Mouse (Mus musculus) adipocyte (in vitro differentiated cells): ENCODE results near the gene Rnaseh2a.

Source experiments
- DNase-seq: peaks from one replicate; pipeline ENCODE4 v3.0.0-alpha.2; 2016; ENCODE audit warnings: low spot score

Rnaseh2a gene

DNA sequence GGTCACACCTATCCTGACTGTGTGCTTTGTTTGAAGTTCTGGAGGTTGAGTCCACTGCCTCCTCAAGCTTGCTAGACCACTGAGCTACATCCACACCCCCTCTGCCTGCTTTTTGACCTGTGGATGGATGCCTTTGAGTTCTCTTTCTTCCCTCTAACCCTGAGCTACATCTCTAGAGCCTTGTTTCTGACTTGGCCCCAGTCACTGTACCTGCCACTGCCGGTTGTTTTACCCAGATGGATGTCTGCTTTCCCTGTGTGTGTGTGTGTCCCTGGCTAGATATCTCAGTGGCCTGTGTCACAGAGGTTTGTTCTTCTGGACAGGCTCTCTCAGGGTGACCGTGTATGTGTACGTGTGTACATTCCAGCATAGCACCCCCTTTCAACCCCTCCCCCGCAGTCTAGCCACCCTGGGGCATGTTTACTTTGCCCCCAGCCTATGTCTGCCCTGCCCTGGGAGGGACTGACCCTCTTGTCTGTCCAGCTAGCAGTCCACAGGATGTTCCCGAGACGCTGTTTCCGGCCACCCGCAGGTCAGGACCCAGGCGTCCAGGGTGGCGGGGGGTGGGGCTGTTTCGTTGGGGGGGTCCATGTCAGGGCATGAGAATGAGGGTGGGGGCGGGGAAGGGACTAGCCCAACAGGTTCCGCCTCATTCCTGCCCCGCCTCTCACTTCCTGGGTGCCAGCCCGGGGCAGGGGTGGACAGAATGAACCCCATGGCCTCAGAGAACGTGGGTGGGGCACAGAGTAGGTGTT, 14.9 kb upstream of the Rnaseh2a start:
- DNase-seq = no peak

DNA sequence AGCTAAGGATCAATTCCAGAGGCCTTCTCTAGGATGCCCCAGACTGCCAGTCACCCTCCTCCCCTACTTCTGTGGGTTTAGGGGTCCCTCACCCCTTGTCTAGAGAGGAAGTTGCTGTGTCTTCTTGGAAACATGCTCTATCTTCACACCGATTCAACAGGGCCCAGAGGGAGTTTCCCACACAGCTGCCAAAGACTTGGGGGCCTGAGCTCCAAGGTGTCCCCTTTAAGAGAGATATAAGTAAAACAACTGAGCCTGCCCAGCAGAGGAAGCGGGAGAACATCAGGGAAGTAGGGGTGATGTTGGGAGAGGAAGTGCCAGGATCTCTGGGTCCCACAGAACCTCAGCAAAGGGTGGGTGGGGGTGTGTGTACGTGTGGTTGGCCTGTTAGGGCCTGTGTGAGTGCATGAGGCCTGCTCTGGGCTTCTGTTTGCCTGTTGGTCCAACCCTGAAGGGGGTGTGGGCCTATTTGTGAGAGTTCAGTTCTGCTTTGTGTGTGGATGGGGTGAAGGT, 13.0 kb upstream of the Rnaseh2a start:
- DNase-seq = no peak

DNA sequence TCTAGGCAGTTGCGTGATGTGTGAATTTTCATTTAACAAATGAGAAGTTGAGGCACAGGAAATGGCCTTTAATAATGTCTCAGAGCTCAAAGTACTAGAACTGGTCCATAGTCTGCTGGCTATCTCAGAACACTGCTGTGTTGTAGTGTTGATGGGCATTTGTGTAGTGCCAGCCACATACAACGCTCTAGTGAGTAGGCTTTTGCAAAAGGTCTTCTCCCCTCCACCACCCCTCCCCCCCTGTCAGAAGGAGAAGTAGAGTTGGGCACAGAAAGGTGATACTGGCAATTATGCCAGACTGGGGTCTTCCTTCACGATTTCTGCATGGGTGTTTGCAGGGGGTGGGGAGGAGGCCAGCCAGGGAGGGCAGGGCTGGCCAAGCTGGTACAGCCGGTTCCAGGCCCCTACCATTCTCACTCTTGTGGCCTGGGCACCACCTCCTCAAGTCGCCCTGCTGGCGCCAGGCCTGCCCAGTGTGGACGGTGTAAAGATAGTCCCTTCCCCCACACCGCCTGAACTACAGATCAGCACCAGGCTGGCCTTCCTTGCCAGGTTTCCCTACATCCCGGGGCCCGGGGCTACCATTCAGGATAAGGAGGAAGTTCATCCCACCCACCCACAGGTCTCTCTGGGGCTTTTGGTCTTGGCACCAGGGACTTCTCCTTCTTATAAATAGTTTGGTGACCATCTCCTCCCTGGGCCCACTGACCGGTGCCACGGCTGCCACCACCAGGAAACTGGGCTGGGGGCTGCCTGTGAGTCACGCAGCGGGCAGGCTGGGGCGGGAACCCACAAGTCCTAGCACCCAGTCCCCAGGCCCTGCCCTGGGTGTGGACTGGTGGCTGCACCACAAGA, 12.3 kb upstream of the Rnaseh2a start:
- DNase-seq = no peak

DNA sequence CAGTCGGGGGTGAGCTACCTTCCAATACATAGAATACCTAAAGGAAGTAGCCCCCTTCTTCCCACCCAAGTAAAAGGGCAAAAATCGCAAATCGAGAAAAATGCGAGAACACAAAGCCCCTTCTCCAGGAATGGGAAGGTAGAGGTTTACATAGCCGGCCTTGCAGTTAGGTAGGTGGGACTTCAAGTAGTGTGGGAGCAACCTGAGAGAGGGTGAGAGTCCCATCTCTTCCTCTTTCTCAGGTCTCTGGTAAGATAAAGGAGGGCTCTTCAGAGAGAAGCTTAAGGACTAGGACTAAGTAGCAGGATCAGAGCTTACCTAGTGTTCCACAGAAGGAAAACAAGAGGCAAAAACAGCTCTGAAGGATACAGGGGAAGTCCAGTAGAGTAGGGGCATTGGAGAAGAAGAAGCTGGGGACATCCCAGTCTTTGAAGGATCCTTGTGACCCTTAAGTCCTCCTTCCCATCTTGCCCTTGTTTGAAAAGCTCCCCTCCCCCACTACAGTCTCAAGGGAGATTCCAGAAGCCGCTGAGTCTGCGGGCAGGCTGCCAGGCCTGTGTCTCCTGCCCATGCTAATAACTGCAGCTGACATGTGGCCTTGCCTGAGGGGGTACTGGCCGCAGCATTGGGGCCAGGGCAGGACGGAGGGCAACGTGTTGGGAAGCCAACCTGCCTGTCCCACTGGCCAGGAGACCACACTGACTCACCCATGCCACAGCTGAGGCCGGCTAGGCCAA, 11.2 kb upstream of the Rnaseh2a start:
- DNase-seq = peak; percentile 95

DNA sequence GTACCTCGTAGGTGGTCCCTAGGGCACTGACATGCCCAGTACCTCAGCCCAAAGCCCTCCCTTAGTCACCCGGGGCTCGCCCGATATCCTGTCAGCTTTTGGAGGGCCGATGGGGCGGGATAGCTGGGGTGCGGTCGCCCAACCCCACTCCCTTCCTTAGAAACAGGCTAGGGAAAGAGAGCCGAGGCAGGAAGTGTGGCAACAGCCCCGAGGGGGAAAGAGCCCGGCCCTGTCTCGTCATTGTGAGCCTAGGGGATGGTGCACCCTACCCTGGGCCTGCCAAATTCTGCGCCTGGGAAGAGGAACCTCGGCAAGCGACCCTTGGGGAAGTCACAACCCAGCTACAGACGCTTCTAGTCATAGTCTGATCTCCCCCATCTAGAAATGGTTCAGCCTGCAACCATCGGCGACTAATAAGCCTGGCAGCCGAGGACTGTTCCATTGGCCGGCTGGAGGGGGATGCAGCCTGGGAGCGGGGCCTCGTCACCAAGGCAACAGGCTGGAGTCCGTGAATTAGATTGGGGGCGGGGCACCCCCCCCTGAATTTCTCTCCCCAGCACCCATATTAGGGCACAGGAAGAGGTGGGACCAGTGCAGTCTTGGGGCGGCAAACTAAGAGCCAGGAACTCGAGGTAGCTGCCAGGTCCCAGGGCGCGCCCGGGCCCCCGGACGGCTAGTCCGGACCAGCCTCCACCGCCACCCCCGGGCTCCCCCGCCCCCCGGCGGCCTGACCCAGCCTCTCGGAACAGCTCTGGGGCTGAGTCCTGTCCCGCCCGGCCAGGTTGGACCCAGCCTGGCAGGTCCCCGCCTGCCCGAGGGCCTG, 10.2 kb upstream of the Rnaseh2a start:
- peak; percentile 96 for DNase-seq

DNA sequence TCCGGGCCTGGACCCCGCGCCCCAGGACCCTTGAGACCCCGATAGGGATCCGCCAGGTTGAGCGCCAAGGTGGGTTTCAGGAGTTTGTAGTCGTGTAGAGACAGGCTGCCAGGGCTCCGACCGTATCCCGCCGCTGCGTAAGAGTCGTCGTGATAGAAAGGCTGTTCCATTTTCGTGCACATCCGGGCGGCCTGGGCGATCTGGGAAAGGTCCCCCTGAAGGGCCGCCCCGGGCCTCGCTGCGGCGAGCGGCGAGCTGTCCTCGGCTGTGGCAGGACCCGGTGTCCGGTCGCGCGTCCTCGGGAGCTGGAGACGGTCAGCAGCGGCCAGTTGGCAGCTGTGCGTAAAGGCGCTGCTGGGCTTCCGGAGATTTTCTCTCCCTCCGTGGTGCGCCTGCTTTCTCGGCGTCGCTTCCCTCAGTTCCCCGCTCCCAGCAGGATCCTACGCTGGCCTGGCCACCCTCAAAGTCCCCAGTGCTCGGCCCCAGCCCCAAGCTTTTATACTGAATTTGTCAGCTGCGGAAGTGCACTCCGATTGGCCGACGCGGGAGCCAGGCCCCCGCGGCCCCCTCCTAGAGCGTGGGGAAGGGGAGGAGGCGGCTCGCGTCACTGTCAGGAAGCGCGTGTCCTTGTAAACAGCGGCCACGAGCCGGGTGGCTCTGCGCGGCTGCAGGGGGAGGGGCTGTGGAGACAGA, 8.8 kb upstream of the Rnaseh2a start, which contains the start of gene Junb:
Gene Junb (minus strand): TSS at position 471 of the 693 bp plus-strand sequence.
- DNase-seq = peak; percentile 97

DNA sequence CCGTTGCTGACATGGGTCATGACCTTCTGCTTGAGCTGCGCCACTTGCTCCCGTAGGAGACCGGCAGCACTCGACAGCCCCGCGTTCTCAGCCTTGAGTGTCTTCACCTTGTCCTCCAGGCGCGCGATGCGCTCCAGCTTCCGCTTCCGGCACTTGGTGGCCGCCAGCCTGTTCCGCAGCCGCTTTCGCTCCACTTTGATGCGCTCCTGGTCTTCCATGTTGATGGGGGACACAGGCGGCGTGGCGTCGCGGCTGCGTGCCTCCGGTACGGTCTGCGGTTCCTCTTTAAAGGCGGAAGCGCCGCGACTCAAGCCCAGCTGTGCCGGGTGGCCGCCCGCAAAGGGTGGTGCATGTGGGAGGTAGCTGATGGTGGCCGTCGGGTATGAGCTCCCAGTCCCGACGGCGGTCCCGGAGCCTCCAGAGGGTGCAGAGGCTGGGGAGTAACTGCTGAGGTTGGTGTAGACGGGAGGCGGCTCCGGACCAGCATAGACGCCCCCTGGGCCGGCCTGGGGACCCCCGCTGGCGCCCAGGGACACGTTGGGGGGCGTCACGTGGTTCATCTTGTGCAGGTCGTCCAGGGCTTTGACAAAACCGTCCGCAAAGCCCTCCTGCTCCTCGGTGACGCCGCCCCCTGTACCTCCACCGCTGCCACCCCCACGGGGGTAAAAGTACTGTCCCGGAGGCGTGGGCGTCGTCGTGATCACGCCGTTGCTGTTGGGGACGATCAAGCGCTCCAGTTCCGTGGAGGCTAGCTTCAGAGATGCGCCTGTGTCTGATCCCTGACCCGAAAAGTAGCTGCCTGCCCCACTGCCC, 8.1 kb upstream of the Rnaseh2a start:
- DNase-seq = peak; percentile 44

DNA sequence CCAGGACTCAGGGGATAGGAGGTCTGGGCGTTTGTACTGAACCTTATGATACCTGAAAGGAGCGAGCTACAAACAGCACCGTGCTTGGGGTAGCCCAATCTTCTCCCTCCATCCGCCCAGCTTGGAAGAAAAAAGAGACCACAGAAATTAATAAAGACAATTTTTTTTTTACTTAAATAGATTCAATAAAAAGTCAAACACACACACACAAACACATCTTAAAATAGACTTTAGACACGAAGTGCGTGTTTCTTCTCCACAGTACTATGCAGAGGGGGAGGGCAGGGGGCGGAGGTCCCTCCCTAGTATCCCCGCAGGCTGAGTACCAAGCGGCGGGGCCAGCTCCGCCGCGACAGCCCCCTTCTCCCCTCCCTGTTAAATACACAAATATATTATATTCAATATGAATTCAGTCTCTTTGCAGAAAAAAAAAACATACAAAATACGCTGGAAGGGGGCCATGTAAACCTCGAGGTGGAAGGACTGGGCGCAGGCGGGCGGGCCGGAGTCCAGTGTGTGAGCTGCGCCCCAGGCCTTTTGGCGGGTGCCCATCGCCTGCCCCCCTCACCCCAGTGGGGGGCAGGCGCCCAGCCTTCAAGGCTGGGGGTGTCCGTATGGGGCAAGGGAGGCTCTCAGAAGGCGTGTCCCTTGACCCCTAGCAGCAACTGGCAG, 7.3 kb upstream of the Rnaseh2a start:
- DNase-seq = peak; percentile 75

DNA sequence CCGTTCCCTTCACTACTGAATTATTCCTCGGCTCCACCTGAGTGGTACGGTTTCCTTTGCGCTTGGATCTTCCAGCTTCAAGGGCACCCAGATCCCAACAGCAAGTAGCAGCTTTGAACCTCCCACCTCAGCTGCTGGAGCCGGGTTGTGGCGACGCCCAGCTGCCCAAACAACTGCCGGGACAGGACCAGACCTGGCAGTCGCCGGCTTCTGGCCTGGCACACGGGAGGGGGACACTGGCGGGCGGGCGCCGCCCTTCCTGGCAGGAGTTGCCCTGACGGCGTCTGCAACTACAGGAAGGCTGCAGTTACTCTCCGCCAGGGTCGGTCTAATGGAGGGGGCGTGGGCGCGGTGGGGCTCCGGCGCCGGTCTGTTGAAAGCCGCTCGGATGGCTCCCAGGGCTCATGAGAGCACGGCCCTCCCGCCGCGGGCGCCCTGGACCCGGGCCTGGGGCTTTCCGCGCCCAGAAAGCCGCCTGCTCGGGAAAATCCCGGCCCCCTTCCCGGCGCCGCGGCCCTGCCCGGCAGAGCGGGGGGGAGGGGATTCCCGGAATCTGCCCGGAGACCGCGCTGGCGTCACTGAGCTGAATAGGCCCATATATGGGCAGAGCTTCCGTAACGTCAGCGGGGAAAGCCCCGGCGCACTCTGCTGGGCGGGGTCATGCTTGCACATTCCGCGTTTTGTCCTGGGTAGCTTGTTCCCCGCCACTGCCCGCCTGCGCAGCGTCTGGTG, 6.6 kb upstream of the Rnaseh2a start:
- DNase-seq = peak; percentile 97

DNA sequence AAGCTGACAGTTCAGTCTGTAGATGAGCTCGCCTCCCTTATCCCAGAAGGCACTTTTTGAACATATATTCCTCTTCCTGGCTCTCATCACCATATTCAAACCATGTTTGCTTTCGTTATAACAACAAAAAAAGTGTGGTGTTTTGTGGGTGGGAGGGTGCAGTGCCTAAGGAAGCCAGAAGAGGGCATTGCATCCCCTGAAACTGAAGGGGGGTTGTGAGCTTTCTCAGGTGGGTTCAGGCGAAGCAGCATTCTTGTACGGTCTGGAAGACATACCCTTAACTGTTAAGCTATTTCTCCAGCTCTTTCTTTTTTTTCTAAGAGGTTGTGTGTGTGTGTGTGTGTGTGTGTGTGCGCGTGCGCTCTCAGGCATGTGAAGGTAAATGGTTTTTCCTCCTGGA, 5.9 kb upstream of the Rnaseh2a start:
- DNase-seq = peak; percentile 75

DNA sequence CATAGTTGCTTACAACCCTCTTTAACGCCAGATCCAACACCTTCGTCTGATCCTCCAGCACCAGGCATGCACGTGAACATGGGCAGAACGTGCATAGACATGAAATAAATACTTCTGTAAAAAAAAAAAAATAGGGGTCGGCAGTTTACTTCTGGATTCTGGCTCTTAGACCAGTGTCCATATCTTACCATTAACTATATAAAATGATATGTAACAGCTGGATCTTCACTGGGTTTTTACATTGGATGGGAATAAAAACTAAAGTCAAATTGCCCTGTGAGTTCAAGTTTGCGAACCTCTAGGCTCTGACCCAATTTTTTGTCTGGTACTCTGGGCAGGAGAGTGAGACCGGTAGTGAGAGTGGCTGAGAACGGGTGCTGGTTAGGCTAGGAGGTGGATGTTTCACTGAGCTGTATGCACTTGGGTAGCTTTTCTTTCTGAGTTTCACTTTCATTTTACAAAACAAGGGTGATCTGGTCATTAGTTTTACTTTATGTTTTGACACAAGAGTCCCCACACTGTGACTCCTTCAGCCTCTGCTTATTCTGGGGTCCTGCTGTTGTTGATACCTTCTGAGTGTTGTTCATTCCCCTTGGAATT, 5.1 kb upstream of the Rnaseh2a start:
- DNase-seq = peak; percentile 52

DNA sequence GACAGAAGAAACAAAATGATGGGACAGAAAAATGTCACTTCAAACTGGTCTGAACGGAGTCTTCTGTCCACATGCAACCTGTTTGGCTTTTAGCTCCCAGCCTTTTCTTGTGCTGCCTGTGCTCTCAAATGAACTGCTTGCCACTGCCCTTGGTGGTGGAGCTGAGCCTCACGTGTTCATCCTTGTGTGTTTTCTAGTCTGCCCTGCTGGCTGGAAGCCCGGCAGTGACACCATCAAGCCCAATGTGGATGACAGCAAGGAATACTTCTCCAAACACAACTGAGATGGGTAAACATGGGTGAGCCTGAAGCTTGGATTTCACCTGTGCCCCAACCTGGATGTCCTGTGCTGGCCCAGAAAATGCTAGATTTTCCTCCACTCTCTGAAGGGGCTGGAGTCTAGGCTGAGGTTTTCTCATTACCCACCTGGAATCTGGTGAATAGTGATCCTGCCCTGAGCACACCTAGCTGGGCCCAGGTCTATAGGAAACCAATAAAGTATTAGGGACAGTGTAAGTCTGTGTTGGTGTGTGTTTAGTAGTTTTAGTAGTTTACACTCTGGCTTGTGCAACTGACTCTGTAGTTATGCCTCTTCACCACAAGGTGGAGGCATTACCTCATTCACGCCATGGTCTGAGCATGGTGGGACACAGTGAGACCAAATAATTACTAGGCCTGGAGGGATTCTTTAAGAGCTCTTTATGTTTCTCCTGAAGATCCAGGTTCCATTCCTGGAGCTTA, 4.4 kb upstream of the Rnaseh2a start:
- DNase-seq = peak; percentile 94

DNA sequence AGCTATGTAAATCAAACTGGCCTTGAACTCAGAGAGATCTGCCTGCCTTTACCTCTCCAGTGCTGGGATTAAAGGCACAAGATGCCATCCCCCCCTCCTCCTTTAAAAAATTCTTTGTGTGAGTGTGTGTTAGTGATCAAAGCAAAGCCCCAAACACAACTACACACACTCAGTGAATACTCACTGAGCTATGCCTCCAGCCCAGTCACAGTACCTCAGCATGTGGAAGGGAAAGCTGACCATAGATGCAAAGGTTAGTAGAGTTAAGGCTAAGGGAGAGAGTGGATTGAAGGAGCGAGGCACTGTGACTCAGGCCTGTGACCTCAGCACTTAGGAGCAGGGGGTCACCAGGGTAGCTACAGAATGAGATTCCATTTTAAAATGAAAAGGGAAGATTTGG, 3.5 kb upstream of the Rnaseh2a start:
- DNase-seq = peak; percentile 78

DNA sequence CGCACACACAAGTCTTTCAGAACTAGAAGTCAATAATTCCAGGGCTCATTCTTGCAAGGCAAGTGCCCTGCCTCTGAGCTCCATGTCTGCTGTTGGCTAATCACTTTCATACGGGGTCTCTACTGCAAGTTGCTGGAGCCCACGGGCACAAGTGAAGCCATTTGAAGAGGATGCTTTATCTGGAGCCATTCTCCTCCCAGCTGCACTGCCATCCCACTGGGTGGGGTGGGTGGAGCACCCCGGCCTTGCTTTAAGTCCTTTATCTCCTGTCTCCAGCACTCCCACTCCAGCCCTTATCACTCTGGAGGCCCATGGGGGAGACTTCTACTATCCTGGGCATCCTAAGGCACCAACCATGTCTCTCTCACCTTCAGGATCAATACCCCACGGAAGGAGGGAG, 1.3 kb upstream of the Rnaseh2a start:
- DNase-seq = no peak

DNA sequence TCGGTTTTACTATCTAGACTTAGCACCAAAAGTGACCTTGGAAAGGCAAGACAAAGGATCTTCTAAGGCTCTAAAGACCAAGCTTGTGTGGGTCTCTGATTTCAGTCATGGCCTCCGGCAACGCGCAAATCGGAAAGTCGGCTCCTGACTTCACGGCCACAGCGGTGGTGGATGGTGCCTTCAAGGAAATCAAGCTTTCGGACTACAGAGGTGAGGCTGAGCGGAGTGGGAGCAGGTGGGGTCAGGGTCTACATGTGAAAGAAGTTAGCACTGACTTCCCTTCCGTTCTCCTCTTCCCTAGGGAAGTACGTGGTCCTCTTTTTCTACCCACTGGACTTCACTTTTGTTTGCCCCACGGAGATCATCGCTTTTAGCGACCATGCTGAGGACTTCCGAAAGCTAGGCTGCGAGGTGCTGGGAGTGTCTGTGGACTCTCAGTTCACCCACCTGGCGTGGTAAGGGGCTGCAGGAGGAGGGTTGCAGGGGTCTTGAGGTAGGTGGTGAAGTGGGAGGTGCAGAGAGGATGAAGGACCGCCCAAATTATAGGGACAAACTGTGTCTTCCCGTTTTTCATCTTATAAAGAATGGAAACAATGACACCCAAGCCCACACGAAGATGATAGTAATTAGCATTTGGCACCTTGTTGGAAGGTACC, 696 bp upstream of the Rnaseh2a start:
- DNase-seq = no peak

DNA sequence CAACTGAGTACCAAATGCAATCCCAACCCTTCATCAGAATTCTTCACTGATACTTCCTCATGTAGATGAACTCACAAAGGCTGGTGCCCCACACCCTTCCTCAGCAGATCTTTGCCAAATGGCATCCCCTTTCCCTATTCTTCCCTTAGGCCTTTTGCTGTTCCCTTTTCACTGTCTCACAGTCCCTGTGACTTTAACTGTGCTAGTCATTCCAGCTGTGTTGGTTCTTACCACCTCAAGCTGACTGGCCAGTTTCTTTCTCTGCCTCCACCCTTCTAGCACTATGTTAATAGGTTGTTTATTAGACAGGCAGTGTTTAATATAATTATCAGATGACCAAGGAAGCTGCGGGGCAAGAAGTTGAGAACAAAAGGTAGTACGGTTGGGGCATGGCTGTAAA, 917 bp downstream of the Rnaseh2a start:
- peak; percentile 59 for DNase-seq
